Mouse (Mus musculus): ENCODE measurements at regions not wholly inside any gene's neighbourhood (a gene's known extent, or its start where the extent isn't known, plus 50 kb on each side); places are given as distances from the start of the nearest gene placed in this dataset.

GRCm38 (mm10) chr11:114482070-114482469 is 186.3 kb upstream of the Rpl38 start:
- Histone ChIP-seq H3K36me3 (no peaks in the 10 kb centered on the region), H3K4me3 (no peak overlapping the region), H3K27me3 (peaks cover 26% of the 10 kb centered on the region), H3K27ac (no peak overlapping the region), H3K9ac (no peak overlapping the region), H3K4me1 (peaks cover 15% of the 10 kb centered on the region; the same call in 1 of the 2 replicates), H3K9me3 (no peaks in the 10 kb centered on the region), H3K4me2 (no peak overlapping the region)
- no peak for ATAC-seq (ENCODE audit: insufficient number of reproducible peaks, low FRiP score, low TSS enrichment, low read depth)
- WGBS, result 82% methylated on average over 10 of the region's 10 CpGs

- Histone ChIP-seq H3K27me3 (peaks cover 19% of the 10 kb centered on the region; the same call in 1 of the 2 replicates), H3K4me3 (no peak overlapping the region), H3K4me2 (no peak overlapping the region), H3K4me1 (0 out of 2 replicates have a peak, but pooled peaks cover 6% of the 10 kb centered on the region), H3K27ac (no peak overlapping the region), H3K9me3 (no peaks in the 10 kb centered on the region), H3K36me3 (no peaks in the 10 kb centered on the region), H3K9ac (no peak overlapping the region)
- WGBS, result 61% methylated on average over 7 of the region's 7 CpGs
- no peak for ATAC-seq (ENCODE audit: insufficient number of reproducible peaks, low FRiP score, low TSS enrichment, low read depth)
These were observed 187.3 kb upstream of the Rpl38 start for GRCm38 (mm10) chr11:114481037-114481436.

GRCm38 (mm10) chr11:114480119-114480540 is 188.2 kb upstream of the Rpl38 start:
- no peak overlapping the region for H3K4me2 ChIP-seq
- no peak overlapping the region for H3K27ac ChIP-seq
- no peaks in the 10 kb centered on the region for H3K9me3 ChIP-seq
- H3K4me1 ChIP-seq, result 0 out of 2 replicates have a peak, but pooled peaks cover 6% of the 10 kb centered on the region
- no peaks in the 10 kb centered on the region for H3K36me3 ChIP-seq
- no peak overlapping the region for H3K9ac ChIP-seq
- no peak for ATAC-seq (ENCODE audit: insufficient number of reproducible peaks, low FRiP score, low TSS enrichment, low read depth)
- no peak overlapping the region for H3K4me3 ChIP-seq
- H3K27me3 ChIP-seq, result peaks cover 10% of the 10 kb centered on the region; the same call in 1 of the 2 replicates
- 84% methylated on average over 8 of the region's 8 CpGs for WGBS

- H3K27ac ChIP-seq, result peak overlapping the region; percentile 33; the same call in 1 of the 2 replicates
- H3K9me3 ChIP-seq, result no peaks in the 10 kb centered on the region
- no peak for ATAC-seq (ENCODE audit: insufficient number of reproducible peaks, low FRiP score, low TSS enrichment, low read depth)
- H3K36me3 ChIP-seq, result no peaks in the 10 kb centered on the region
- WGBS, result 5% methylated on average over 7 of the region's 7 CpGs
- no peak overlapping the region for H3K4me3 ChIP-seq
- H3K9ac ChIP-seq, result no peak overlapping the region
- H3K27me3 ChIP-seq, result 0 out of 2 replicates have a peak, but pooled peaks cover 4% of the 10 kb centered on the region
- no peak overlapping the region for H3K4me2 ChIP-seq
- H3K4me1 ChIP-seq, result 0 out of 2 replicates have a peak, but pooled peaks cover 6% of the 10 kb centered on the region
These were observed 189.6 kb upstream of the Rpl38 start for GRCm38 (mm10) chr11:114478736-114479135.

- 79% methylated on average over 3 of the region's 3 CpGs for WGBS
- no peak overlapping the region for H3K4me2 ChIP-seq
- no peak overlapping the region for H3K4me3 ChIP-seq
- no peak overlapping the region for H3K27ac ChIP-seq
- H3K9ac ChIP-seq, result no peak overlapping the region
- no peak for ATAC-seq (ENCODE audit: insufficient number of reproducible peaks, low FRiP score, low TSS enrichment, low read depth)
- H3K9me3 ChIP-seq, result no peaks in the 10 kb centered on the region
- H3K27me3 ChIP-seq, result peaks cover 5% of the 10 kb centered on the region; the same call in 1 of the 2 replicates
- H3K4me1 ChIP-seq, result peaks cover 8% of the 10 kb centered on the region
- no peaks in the 10 kb centered on the region for H3K36me3 ChIP-seq
These were observed 191.0 kb upstream of the Rpl38 start for GRCm38 (mm10) chr11:114477365-114477764.

- WGBS, result 16% methylated on average over 22 of the region's 22 CpGs
- no peak overlapping the region for H3K9ac ChIP-seq
- peaks cover 16% of the 10 kb centered on the region for H3K4me1 ChIP-seq
- H3K27me3 ChIP-seq, result peaks cover 11% of the 10 kb centered on the region
- H3K4me3 ChIP-seq, result no peak overlapping the region
- H3K27ac ChIP-seq, result no peak overlapping the region
- H3K36me3 ChIP-seq, result no peaks in the 10 kb centered on the region
- H3K9me3 ChIP-seq, result no peaks in the 10 kb centered on the region
- no peak overlapping the region for H3K4me2 ChIP-seq
- ATAC-seq (ENCODE audit: insufficient number of reproducible peaks, low FRiP score, low TSS enrichment, low read depth), result 0 out of 2 replicates have a peak, but pooled peaks have one; percentile 23
These were observed 195.6 kb upstream of the Rpl38 start for GRCm38 (mm10) chr11:114472501-114473260.

GRCm38 (mm10) chr11:114468394-114468793 is 199.9 kb upstream of the Rpl38 start:
- WGBS, result 2% methylated on average over 8 of the region's 8 CpGs
- peak overlapping the region; percentile 27; the same call in 1 of the 2 replicates for H3K4me2 ChIP-seq
- peaks cover 16% of the 10 kb centered on the region for H3K27me3 ChIP-seq
- no peak overlapping the region for H3K4me3 ChIP-seq
- H3K36me3 ChIP-seq, result no peaks in the 10 kb centered on the region
- peaks cover 37% of the 10 kb centered on the region for H3K4me1 ChIP-seq
- H3K9ac ChIP-seq, result no peak overlapping the region
- peak overlapping the region; percentile 54 for H3K27ac ChIP-seq
- no peaks in the 10 kb centered on the region for H3K9me3 ChIP-seq
- ATAC-seq (ENCODE audit: insufficient number of reproducible peaks, low FRiP score, low TSS enrichment, low read depth), result no peak

- Histone ChIP-seq H3K9me3 (no peaks in the 10 kb centered on the region), H3K4me3 (no peak overlapping the region), H3K9ac (no peak overlapping the region), H3K4me2 (peak overlapping the region; percentile 27), H3K27me3 (peaks cover 16% of the 10 kb centered on the region; the same call in 1 of the 2 replicates), H3K27ac (peak overlapping the region; percentile 55), H3K36me3 (no peaks in the 10 kb centered on the region), H3K4me1 (peaks cover 37% of the 10 kb centered on the region)
- WGBS, result 4% methylated on average over 8 of the region's 8 CpGs
- 0 out of 2 replicates have a peak, but pooled peaks have one; percentile 21 for ATAC-seq (ENCODE audit: insufficient number of reproducible peaks, low FRiP score, low TSS enrichment, low read depth)
These were observed 200.5 kb upstream of the Rpl38 start for GRCm38 (mm10) chr11:114467803-114468202.

GRCm38 (mm10) chr11:114465486-114465885 is 202.8 kb upstream of the Rpl38 start:
- Histone ChIP-seq H3K36me3 (no peaks in the 10 kb centered on the region), H3K4me3 (no peak overlapping the region), H3K27me3 (0 out of 2 replicates have a peak, but pooled peaks cover 9% of the 10 kb centered on the region), H3K27ac (no peak overlapping the region), H3K4me2 (no peak overlapping the region), H3K9ac (no peak overlapping the region), H3K4me1 (peaks cover 31% of the 10 kb centered on the region), H3K9me3 (no peaks in the 10 kb centered on the region)
- 28% methylated on average over 5 of the region's 5 CpGs for WGBS
- ATAC-seq (ENCODE audit: insufficient number of reproducible peaks, low FRiP score, low TSS enrichment, low read depth), result no peak

- H3K36me3 ChIP-seq, result no peaks in the 10 kb centered on the region
- no peak overlapping the region for H3K9ac ChIP-seq
- WGBS, result 26% methylated on average over 6 of the region's 6 CpGs
- no peaks in the 10 kb centered on the region for H3K9me3 ChIP-seq
- ATAC-seq (ENCODE audit: insufficient number of reproducible peaks, low FRiP score, low TSS enrichment, low read depth), result no peak
- H3K27ac ChIP-seq, result no peak overlapping the region
- no peak overlapping the region for H3K4me2 ChIP-seq
- 0 out of 2 replicates have a peak, but pooled peaks cover 9% of the 10 kb centered on the region for H3K27me3 ChIP-seq
- no peak overlapping the region for H3K4me3 ChIP-seq
- H3K4me1 ChIP-seq, result peaks cover 22% of the 10 kb centered on the region
These were observed 205.5 kb upstream of the Rpl38 start for GRCm38 (mm10) chr11:114462755-114463374.

- Histone ChIP-seq H3K4me2 (no peak overlapping the region), H3K9ac (no peak overlapping the region), H3K4me1 (peaks cover 4% of the 10 kb centered on the region; the same call in 1 of the 2 replicates), H3K36me3 (no peaks in the 10 kb centered on the region), H3K27ac (no peak overlapping the region), H3K4me3 (no peak overlapping the region), H3K27me3 (no peaks in the 10 kb centered on the region), H3K9me3 (no peaks in the 10 kb centered on the region)
- 60% methylated on average over 12 of the region's 12 CpGs for WGBS
- no peak for ATAC-seq (ENCODE audit: insufficient number of reproducible peaks, low FRiP score, low TSS enrichment, low read depth)
These were observed 213.4 kb upstream of the Rpl38 start for GRCm38 (mm10) chr11:114454876-114455330.
